Mouse (Mus musculus): ENCODE measurements at regions not wholly inside any gene's neighbourhood (a gene's known extent, or its start where the extent isn't known, plus 50 kb on each side); places are given as distances from the start of the nearest gene placed in this dataset. TPM values are rescaled to one million over a fixed set of nuclear protein-coding genes. Genes with fewer than 3 reads are reported as not detected.
"Not testable (repeated sequence)": the region's sequence is repeated elsewhere in the genome, so short reads cannot be mapped to it uniquely, and the experiment has no call there.

- Histone ChIP-seq H3K4me1 (no peaks in the 10 kb centered on the region), H3K9ac (no peak overlapping the region), H3K4me2 (no peak overlapping the region), H3K36me3 (ENCODE audit: poor library complexity, severe bottlenecking) (no peaks in the 10 kb centered on the region), H3K4me3 (no peak overlapping the region), H3K9me3 (replicated peaks) (peaks cover 31% of the 10 kb centered on the region), H3K27ac (no peak overlapping the region), H3K27me3 (no peaks in the 10 kb centered on the region)
- no peak for ATAC-seq
- WGBS, result 68% methylated on average over 2 of the region's 2 CpGs
These were observed 1043.5 kb downstream of the Adam6a start for GRCm38 (mm10) chr12:114587227-114587626.

- no peak overlapping the region for H3K9ac ChIP-seq
- H3K4me2 ChIP-seq, result no peak overlapping the region
- WGBS, result 73% methylated on average over 1 of the region's 1 CpGs
- H3K4me1 ChIP-seq, result no peaks in the 10 kb centered on the region
- H3K27ac ChIP-seq, result no peak overlapping the region
- no peak for ATAC-seq
- H3K27me3 ChIP-seq, result no peaks in the 10 kb centered on the region
- peaks cover 21% of the 10 kb centered on the region for H3K9me3 ChIP-seq (replicated peaks)
- no peaks in the 10 kb centered on the region for H3K36me3 ChIP-seq (ENCODE audit: poor library complexity, severe bottlenecking)
- H3K4me3 ChIP-seq, result no peak overlapping the region
These were observed 1054.0 kb downstream of the Adam6a start for GRCm38 (mm10) chr12:114597672-114598071.

DNA sequence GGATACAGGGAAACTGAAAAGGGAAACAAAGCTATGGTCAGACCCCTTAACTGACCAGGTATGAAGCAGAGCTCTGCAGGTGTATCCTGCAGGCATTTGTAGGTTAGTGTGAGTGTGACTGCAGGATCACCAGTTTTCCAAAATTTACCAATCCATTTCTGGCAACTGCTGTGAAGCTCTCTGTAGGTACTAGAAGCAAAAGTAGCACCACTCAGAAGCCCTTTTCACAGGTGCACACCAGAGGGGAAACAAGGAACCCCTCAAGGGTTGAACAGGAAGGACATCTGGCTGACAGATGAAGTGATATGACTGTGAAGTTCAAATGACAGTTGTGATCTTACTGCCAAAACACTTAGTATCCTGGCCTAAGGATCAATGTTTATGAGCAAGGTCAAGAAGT is 1065.5 kb downstream of the Adam6a start:
- ATAC-seq, result no peak
- Histone ChIP-seq H3K27ac (no peak overlapping the region), H3K4me3 (no peak overlapping the region), H3K9me3 (replicated peaks) (peaks cover 25% of the 10 kb centered on the region), H3K27me3 (no peaks in the 10 kb centered on the region), H3K4me1 (no peaks in the 10 kb centered on the region), H3K9ac (no peak overlapping the region), H3K36me3 (ENCODE audit: poor library complexity, severe bottlenecking) (no peaks in the 10 kb centered on the region), H3K4me2 (no peak overlapping the region)

- Histone ChIP-seq H3K36me3 (ENCODE audit: poor library complexity, severe bottlenecking) (no peaks in the 10 kb centered on the region), H3K27me3 (no peaks in the 10 kb centered on the region), H3K4me3 (no peak overlapping the region), H3K9ac (no peak overlapping the region), H3K4me1 (no peaks in the 10 kb centered on the region), H3K9me3 (replicated peaks) (peaks cover 31% of the 10 kb centered on the region), H3K4me2 (no peak overlapping the region), H3K27ac (no peak overlapping the region)
- 79% methylated on average over 2 of the region's 2 CpGs for WGBS
- no peak for ATAC-seq
These were observed 1068.4 kb downstream of the Adam6a start for GRCm38 (mm10) chr12:114612108-114612507.

GRCm38 (mm10) chr12:114615179-114615578 is 1071.5 kb downstream of the Adam6a start:
- Histone ChIP-seq H3K27me3 (no peaks in the 10 kb centered on the region), H3K36me3 (ENCODE audit: poor library complexity, severe bottlenecking) (no peaks in the 10 kb centered on the region), H3K4me3 (no peak overlapping the region), H3K9ac (no peak overlapping the region), H3K4me2 (no peak overlapping the region), H3K9me3 (replicated peaks) (peaks cover 50% of the 10 kb centered on the region), H3K27ac (no peak overlapping the region), H3K4me1 (no peaks in the 10 kb centered on the region)
- no peak for ATAC-seq
- WGBS, result 57% methylated on average over 3 of the region's 3 CpGs

GRCm38 (mm10) chr12:114615712-114616111 is 1072.0 kb downstream of the Adam6a start:
- no peak for ATAC-seq
- no peak overlapping the region for H3K4me2 ChIP-seq
- no peak overlapping the region for H3K4me3 ChIP-seq
- no peaks in the 10 kb centered on the region for H3K36me3 ChIP-seq (ENCODE audit: poor library complexity, severe bottlenecking)
- 81% methylated on average over 1 of the region's 1 CpGs for WGBS
- no peaks in the 10 kb centered on the region for H3K4me1 ChIP-seq
- H3K27ac ChIP-seq, result no peak overlapping the region
- H3K9me3 ChIP-seq (replicated peaks), result peaks cover 46% of the 10 kb centered on the region
- H3K9ac ChIP-seq, result no peak overlapping the region
- H3K27me3 ChIP-seq, result no peaks in the 10 kb centered on the region

GRCm38 (mm10) chr12:114641089-114641488 is 1097.4 kb downstream of the Adam6a start:
- Histone ChIP-seq H3K9me3 (replicated peaks) (peaks cover 9% of the 10 kb centered on the region), H3K27me3 (no peaks in the 10 kb centered on the region), H3K36me3 (ENCODE audit: poor library complexity, severe bottlenecking) (no peaks in the 10 kb centered on the region), H3K27ac (no peak overlapping the region), H3K4me2 (no peak overlapping the region), H3K4me3 (no peak overlapping the region), H3K9ac (no peak overlapping the region), H3K4me1 (no peaks in the 10 kb centered on the region)
- ATAC-seq, result no peak
- 90% methylated on average over 1 of the region's 1 CpGs for WGBS

- WGBS, result 87% methylated on average over 3 of the region's 3 CpGs
- H3K9ac ChIP-seq, result no peak overlapping the region
- H3K27ac ChIP-seq, result no peak overlapping the region
- H3K4me2 ChIP-seq, result no peak overlapping the region
- H3K4me3 ChIP-seq, result no peak overlapping the region
- ATAC-seq, result no peak
- H3K27me3 ChIP-seq, result no peaks in the 10 kb centered on the region
- peaks cover 7% of the 10 kb centered on the region for H3K9me3 ChIP-seq (replicated peaks)
- H3K4me1 ChIP-seq, result no peaks in the 10 kb centered on the region
- no peaks in the 10 kb centered on the region for H3K36me3 ChIP-seq (ENCODE audit: poor library complexity, severe bottlenecking)
These were observed 1102.7 kb downstream of the Adam6a start for GRCm38 (mm10) chr12:114646372-114646771.

DNA sequence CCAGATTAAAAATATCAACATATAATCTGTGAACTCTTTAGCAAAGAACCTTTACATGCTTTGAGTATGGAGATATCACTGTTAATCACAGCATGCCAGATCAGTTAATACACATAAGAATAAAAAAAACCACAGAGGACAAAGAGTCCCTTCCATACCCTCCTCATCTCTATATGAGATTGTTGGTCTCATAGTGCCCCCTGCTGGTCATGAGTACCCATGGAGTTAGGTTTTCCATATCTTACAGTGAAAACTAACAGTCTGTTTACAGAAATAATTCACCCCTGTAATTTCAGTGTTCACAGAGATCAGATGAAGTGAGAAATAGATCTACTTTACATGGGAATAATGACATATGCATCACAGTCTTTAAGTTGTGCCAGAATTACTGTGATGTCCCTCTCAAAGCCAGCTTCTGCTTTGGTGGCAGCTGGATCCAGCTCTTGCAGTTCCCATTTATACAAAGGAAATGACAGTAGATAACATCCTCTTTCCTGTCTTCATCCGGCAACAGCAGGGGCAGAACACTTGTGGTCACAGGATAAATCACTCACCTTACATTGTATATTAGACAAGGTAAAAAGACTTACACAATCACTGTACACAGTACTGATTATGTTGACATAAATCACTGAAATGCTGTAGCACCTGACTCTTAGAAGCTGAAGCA is 1106.9 kb downstream of the Adam6a start:
- not testable (repeated sequence) for H3K36me3 ChIP-seq (ENCODE audit: poor library complexity, severe bottlenecking); H3K9me3 ChIP-seq (replicated peaks); H3K4me3 ChIP-seq; H3K4me1 ChIP-seq; H3K27ac ChIP-seq; ATAC-seq; H3K4me2 ChIP-seq; H3K9ac ChIP-seq; H3K27me3 ChIP-seq
- WGBS, result 78% methylated on average over 1 of the region's 1 CpGs

DNA sequence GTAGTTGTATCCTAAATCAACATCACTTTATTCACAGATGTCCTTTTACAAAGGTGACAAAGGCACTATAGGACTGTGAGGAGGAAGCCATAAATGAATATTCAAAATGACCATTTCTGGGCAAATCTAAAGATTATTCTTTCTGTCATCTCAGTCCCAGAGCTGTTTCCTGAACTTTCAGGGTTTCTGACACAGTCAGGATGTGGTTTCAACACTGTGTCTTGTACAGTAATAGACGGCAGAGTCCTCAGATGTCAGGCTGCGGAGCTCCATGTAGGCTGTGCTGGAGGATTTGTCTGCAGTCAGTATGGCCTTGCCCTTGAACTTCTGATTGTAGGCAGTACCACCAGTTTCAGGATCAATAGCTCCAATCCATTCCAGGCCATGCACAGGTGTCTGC is 1113.4 kb downstream of the Adam6a start:
- 79% methylated on average over 2 of the region's 2 CpGs for WGBS
- H3K9ac ChIP-seq; H3K27ac ChIP-seq; H3K4me2 ChIP-seq; H3K36me3 ChIP-seq (ENCODE audit: poor library complexity, severe bottlenecking); H3K4me1 ChIP-seq; ATAC-seq; H3K27me3 ChIP-seq; H3K4me3 ChIP-seq: not testable (repeated sequence)
- peaks cover 11% of the 10 kb centered on the region for H3K9me3 ChIP-seq (replicated peaks)

Small RNA genes lying in the stretch of these regions (microRNA-seq; reads per million reads assigned to microRNA genes)
- gene Mir7094-1 (not detected), gene Mir7094-2 (not detected)

Data from forebrain, embryonic 13.5 days (tissue).